Mouse (Mus musculus) frontal cortex, postnatal 36 days (tissue): Measurements from ENCODE around the gene Uspl1.
A peak's percentile ranks its signal among the peaks of the same experiment; 100 is the strongest.
"Not testable (repeated sequence)": the region's sequence is repeated elsewhere in the genome, so short reads cannot be mapped to it uniquely, and the experiment has no call there.

Experiments
- DNase-seq, 2 experiments: peaks; one replicate each; pipeline ENCODE4 v3.0.0; 2022; ENCODE audit warnings: low spot score in 2 of 2

The Uspl1 gene

DNA sequence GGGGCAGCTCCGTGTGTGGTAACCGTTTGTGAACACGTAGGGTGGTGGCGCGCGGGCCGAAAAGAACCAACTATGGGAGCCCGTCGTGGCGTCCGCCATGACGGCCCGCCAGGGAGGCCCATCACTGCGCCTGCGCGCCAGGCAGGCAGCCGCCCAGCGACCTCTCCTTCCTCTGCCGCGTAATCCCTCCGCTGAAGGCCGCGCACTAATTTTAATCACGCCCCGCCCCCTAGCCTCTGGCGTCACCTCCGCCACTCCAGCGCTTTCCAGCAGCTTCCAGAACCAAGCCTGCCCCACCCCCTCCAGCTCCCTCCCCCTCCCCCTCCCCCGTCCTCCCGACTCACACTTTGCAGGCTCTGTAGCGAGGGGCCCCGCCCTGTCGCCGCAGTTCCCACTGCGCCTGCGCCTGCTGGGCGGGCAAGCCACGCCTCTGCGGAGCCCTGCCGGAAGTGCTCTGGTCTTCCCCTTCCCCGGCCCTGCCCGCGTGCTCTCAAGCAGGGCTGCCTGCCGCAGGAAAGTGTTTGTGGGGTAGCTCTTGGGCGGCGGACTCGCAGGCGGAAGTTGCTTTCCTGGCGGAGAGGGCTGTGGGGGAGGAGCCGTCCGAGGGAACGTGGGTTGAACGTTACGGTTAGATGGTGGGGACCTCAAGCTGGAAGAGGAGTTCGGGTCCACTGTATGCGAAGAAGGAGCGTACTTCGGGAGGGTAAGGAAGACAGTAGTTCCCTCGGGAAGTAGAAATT is at the start of gene Uspl1, which contains the start of gene Hmgb1:
TSS of gene Uspl1 (plus strand) at position 247 of the 740 bp plus-strand sequence.
TSS of gene Hmgb1 (minus strand) at position 386 of the 740 bp plus-strand sequence.
- DNase-seq: peak; percentile 98

- no peak for DNase-seq
Observed at GRCm38 (mm10) chr5:149134751-149135454, 49.2 kb upstream of the Uspl1 start.

DNA sequence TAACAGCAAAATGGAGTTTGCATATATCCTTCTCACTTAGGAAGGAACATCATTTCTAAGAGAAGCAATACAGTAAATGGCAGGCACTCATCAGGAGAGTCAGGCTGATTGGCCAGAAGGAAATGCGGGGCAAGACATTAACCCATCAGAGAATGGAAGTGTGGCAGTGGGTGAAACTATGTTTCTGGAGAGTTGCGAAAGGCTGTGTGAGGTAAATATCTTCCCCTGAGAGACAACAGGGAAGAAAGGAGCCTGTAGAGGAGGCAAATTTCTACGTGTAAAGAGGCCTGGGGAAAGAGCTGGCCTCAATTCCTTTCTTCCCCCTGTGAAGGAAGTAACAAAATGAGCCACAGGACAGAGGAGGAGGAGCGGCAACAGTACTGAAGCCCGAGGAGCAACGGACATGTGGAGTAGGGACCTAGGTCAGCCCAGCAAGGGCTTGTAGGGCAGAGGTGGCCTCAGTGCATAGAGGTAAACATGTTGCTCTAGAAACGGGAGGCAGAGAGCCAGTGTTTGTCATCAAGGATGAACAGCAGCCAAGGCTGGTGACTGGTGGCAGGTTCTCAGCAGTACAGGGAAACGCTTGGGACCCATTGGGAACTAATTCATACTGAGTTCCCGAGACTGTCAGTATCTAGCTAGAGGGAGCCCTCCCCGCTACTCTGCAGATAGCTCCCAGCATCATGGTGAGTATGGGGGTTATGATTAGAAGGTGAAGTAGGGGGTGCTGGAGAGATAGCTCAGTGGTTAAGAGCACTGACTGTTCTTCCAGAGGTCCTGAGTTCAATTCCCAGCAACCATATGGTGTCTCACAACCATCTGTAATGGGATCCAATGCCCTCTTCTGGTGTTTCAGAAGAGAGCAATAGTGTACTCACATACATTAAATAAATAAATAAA is 48.4 kb upstream of the Uspl1 start:
- no peak for DNase-seq

- no peak for DNase-seq
Observed at GRCm38 (mm10) chr5:149136933-149137365, 47.2 kb upstream of the Uspl1 start.

DNA sequence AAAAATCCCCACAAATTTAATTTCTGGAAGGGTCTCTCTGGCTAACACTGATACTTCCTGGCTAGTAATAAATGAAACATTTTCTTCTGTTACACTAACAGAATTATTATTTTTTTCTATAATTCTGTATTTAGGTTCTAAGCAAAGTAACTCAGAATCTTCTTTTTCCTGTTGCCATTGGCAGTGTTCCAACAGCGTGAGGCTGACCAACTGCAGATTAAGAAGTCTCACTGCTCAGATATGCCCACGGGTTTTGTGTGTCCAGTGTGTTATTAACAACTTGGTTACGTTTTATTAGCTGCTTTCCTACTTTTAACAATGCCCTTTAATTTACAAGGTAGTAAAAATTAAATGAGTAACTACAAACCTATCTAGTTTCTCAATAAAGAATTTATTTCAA is 46.7 kb upstream of the Uspl1 start:
- DNase-seq: no peak

DNA sequence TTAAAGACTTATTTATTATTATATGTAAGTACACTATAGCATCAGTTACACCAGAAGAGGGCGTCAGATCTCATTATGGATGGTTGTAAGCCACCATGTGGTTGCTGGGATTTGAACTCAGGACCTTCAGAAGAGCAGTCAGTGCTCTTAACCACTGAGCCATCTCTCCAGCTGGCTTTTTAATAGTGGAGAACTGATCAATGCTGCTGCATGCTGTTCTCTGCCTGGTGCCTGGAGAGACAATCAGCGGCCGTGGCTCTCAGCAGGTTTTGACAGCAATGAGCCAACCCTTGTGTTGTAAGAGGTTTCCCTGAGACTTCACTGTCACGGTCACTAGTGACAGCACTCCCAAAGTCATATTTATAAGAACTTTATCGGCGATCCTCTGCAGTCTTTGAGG is 46.1 kb upstream of the Uspl1 start:
- DNase-seq: not testable (repeated sequence)

- no peak for DNase-seq
Observed at GRCm38 (mm10) chr5:149140336-149140735, 43.8 kb upstream of the Uspl1 start.

GRCm38 (mm10) chr5:149141155-149141554 is 43.0 kb upstream of the Uspl1 start:
- DNase-seq: not testable (repeated sequence)

DNA sequence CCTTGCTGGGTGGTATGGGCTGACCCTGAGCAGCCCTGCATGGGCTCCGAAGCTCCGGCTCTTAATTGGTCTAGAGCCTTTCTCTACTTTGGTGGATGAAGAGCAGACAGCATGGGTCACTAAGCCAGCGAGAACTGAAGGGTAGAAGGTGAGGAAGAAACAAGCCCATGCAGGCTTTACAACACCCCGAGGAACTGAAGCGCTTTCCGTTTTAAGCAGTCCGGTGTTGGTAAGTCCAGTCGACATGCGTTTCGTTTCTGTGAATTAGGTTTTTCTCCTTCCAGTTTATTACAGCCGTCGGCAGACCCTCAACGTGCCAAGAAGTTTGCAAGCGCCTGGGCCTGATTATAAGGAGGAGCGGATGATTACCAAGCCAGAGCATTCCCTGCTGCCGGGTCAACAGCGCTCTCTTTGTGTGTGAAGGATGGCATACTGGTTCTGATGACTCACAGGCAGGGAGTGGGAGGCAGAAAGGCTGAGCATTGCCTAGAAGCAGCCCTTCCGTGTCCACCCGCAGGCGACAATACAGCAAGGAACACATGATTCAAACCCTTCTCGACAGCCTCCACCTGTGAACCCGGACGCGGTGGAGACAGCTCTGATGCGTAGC is 40.3 kb upstream of the Uspl1 start:
- peak; percentile 64 to 67 for DNase-seq

GRCm38 (mm10) chr5:149146691-149147090 is 37.5 kb upstream of the Uspl1 start:
- DNase-seq: no peak

GRCm38 (mm10) chr5:149147386-149148000 is 36.7 kb upstream of the Uspl1 start:
- no peak for DNase-seq

DNA sequence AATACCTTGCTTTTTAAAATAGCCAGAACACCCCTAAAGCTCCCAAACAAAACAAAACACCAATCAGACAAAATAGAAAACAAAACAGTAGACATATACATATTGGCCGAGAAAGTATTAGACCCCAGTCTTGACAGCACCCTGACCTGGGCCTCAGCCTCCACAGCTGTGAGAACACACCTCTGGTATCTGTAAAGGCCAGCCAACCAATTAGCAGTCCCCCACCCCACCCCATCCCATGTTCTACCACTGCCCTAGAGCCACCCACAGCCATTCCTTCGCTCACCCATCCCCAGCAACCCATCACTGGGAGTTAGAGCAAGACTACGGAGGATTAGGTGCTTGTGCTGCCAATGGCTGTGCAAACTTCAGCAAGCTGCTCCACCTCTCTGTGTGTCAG is 33.3 kb upstream of the Uspl1 start:
- no peak for DNase-seq

DNA sequence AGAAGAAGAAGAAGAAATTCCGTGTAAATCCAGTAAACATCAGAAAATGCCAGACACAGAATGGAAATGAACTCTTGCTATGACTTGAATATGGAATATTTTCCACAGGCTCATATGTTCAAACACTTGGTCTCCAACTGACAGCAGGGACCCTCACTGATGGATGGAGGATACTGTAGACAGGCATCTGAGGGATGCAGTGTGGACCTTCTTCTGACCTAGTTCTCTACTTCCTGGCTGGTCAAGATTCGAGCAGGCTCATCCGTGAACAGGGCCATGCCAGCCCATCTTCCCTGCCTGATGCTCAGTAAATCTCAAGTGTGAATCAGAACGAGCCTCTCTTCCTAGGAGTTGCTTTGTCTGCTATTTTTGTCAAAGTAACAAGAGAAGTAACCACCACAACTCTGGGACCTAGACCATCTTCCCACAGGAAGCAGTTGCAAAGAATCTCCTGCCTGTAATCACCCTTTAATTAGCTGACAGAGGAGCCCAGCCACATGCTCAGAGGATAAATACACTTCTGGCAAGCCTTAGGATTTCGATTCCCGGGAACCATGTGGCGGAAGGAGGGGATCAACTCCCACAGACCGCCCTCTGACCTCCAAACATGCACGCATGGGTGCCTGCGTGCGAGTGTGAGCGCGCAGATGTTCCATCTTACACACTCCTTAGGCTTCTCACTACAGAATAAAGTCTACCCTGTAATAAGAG is 31.9 kb upstream of the Uspl1 start:
- DNase-seq: peak in 1 of 2 experiments; percentile 6

DNA sequence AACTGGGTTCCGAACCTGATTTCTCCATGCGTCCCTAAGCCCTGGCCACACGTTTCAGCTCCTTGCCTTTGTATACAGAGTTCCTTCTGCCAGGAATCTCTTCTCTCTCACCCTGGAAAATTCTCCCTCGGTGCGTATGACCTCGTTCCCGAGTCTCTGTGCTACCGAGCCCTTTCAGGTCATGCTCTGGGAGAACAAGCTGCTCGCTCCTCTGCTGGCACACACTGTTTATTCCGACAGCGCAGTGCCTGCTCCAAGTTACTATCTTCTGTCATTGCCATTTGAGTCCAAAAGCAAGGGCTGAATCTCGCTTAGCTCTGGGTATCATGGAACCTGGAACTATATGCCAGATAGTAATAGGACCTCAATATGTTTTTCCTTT is 31.4 kb upstream of the Uspl1 start:
- peak in 1 of 2 experiments; percentile 5 for DNase-seq

- no peak for DNase-seq
Observed at GRCm38 (mm10) chr5:149156886-149157563, 27.1 kb upstream of the Uspl1 start.

DNA sequence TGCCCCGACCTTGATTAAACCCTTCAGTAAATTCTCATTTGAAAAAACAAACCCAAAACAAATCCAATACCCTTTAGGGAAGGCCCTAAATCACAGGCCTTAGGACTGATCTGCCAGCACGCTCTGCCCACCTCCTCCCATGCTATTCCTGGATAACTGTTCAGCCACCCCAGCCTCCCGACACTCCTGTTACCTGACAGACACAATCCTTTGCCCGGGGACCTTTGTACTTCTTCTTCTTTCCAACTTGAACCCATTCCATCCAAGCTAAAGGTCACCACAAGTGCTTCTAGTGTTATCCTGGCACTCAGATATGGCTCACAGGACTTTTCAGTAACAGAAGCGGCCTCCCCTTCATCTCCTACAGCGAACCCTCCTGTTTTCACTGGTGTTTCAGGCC is 25.1 kb upstream of the Uspl1 start:
- DNase-seq: no peak

GRCm38 (mm10) chr5:149160469-149160868 is 23.7 kb upstream of the Uspl1 start:
- no peak for DNase-seq

DNA sequence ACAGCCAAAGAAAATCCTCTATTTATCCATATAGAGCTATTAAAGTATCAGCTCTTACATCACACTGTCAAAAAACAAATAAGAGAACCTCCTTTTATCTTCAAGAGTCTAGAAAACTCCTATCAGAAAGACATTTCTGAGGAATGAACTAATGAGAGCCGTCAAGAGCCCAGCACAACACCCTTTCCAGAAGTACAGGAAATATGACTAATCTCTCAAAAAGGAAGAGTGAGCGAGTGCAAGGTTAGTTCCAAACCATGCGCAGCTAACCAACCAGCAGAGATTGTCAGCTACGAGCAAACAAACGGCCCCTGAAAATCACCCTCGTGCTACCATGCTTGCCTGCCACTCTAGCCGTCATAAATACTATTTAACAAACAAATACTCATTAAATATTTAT is 21.3 kb upstream of the Uspl1 start:
- DNase-seq: no peak

DNA sequence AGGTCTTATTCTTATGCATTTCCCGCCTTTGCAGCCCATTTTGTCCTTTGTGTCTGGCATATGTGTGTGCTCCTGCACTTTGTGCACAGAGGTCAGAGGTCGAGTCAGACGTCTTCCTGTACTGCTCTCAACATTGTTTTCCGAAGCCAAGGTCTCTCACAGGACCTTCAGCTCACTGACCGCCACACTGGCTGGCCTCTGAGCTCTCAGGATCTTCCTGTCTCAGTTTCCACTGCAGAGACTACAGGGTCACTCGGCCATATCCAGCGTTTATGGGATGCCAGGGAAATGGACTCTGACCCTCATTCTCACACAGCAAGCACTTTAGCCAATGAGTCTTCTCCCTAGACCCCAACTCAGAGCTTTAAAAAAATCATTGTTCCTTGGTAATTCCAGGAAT is 19.3 kb upstream of the Uspl1 start:
- no peak for DNase-seq

GRCm38 (mm10) chr5:149166011-149166410 is 18.1 kb upstream of the Uspl1 start:
- no peak for DNase-seq
